Mouse (Mus musculus): ENCODE results near the gene Ergic1.

Gene Ergic1

DNA sequence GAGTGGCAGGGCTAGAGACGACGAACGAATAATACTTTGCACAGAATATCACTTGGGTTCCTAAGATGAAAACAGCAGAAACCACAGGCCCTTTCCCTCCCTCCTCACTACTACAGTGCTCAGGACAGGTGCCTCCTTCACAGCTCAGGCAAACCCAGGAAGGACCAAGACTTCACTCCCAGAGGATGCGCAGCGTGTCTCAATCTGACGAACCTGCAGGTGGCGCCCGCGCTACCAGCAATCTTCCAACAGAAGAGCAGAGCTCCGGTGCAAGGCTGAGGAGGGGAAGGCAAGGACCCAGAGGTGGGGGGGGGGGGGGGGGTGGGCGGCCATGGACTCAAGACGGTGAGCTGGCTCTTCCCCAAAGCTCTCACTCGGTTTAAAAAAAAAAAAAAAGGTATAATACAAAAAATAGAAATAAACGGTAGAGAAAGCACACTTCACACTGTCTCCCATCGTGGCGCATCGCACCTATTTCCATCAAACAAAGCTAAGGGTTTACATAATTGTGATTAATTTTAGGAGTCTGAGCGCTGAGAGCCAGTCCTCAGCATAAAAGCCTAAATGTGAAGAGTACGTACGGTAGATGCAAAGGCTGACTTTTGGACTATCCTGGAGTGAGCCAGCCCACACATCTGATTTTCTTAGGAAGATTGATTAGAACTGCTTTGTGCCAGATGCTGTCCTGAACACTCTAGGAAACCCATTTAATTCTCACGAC is 99.1 kb downstream of the Ergic1 start:
- WGBS = 12% methylated on average over 21 of the region's 21 CpGs

DNA sequence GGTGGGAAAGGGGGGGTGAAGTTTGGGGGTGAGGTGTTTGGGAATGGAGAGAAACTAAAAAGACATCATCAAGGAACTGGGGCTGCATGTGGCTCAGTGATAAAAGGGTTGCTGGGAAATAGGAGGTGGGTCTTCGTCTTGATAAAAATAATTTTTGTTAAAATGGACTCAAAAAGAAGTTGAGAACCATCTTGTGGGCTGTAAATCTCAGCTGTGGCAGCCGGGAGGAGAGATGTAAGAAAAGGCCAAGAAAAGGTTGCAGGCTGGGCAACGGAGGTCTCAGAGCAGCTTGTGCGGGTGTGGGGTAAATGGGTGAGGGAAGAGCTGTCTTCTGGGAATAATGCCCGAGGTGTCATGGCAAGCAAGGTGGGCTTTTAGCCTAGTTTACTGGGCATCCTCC is 100.9 kb downstream of the Ergic1 start:
- WGBS = 82% methylated on average over 5 of the region's 5 CpGs

DNA sequence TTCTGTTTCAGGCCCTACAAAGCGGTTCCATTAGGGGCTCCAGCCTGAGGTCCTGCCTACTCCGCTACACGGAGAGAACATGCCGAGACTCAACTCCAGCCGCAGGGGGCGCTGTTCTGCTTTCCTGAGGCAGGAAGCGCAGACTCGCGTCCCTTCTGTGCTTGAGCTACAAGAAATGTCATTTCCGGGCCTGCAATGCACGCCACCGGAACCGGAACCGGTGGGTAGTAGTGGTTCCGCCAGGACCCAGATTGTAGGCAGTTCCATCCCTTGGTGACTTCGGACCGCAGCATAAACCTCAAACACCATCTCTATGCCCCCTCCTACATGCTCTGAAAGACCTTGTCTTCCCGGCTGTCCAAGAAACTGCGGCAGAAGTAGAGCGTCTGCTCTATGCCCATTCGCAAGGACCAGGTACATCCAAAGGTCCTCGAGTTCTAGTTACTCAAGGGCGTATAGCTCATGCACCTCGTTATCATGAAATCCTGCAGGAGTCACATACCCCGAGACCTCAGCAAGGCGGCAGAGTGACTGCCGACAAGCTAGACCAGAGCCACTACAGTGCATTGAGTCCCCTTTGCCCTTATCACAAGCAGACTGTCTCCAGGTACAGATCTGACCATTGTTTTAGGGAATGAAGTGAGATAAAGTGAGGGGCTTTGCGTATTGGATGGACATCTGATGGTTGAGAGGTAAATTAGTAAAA is 101.8 kb downstream of the Ergic1 start, which contains the start of gene Atp6v0e:
TSS of gene Atp6v0e (plus strand) at position 254 of the 706 bp plus-strand sequence.
- WGBS = 2% methylated on average over 28 of the region's 28 CpGs

DNA sequence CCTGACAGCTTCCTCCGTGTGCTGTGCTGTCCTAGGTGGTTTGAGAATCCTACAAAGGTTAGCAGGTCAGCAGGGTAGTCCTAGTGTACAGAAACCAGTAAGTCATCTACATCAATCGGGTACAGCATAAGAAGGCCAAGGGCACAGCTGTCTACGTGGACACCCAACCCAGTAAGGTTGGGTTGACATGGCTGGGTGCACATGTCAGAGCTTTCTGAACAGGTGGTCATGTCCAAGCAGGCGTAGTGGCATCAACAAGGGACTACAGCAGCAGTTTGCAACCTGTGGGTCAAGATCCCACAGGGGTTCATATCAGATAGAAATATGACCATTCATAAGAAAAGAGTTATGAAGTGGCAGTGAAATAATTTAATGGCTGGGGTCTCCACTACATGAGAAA is 104.3 kb downstream of the Ergic1 start:
- 81% methylated on average over 4 of the region's 4 CpGs for WGBS

DNA sequence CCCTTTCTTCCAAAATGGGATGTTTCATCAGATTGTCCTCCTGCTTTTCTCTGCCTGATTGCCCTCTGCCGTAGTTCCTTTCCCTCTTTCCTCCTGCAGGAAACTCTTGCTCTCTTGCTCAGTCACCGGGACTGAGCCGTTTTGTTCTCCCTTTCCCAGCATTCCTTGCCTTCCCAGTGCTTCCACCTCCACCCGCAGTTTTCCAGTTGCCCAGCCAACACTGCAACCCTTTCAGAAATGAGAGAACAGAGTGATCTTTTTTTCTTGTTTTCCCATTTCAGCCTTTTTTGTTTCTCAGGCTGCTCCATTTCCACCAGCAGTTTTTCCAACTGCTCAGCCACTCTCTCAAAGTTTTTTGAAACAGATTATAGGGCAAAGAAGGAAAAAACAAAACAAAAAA is 110.0 kb downstream of the Ergic1 start:
- WGBS = 30% methylated on average over 4 of the region's 4 CpGs

DNA sequence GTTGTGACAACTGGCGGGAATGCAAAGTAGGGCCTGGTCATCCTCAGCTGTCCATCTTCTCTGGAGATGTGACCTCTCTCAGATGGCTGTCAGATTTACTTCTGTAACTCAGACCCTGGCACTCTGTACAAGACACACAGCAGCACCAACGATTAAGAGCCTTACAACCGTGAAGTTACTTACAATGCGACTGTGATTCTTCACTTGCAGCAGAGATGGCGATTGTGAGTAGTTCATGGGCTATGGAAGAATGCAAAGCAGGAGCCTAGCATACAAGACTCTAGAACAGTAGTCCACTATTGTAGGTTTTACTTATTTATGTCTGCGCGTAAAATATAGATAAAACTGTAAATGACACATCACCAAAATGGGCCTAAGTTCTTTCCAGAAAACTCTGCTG is 114.6 kb downstream of the Ergic1 start:
- WGBS = 17% methylated on average over 7 of the region's 7 CpGs

DNA sequence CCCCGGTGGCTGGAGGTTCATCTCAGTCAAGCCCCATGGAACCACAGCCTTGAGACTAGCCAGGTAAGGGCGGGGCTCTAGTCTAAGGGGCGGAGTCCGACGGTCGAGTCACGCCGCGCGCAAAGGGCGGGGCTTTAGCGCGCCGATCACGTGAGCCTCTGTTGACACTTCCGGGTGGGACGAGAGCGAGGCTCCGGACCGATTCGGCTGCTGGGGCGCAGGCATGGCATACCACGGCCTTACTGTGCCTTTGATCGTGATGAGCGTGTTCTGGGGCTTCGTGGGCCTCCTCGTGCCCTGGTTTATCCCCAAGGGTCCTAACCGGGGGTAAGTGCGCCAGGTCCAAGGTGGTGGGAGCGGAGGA is 114.9 kb downstream of the Ergic1 start:
- WGBS = 1% methylated on average over 30 of the region's 30 CpGs

DNA sequence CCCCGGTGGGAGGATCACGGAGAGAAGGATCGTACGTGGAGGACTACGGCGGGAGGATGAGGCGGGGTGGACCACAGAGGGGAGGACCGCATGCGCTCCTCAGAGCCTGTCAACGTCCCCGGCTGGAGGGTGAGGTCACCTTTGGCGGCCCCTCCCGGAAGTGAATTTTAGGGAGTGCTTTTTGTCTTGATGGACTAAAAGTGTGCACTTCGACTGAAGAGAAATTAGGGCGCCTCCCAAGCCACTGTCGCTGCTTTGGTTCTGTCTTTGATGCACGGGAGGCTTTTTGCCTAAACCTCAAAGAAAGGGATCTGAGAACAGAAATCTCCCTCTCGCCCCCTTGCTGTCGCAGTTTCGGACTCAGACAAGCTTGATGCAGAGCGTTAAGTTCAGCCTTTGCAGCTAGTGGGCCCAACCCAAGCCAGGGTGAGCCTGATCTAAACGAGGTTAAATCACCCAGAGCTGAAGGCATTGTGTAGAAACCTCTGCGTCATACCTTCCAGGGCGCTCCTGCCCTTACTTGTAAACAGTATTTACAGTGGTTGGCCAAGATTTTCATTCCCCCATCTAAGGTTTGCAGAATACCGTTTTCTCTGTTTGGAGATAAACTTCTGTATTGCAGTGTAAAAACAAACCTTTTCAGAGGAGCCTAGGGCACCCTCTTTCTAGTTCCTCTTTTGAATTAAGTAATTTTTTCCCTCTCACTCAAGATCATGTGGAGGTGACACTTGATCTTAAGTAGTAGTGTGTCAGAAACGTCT is 115.5 kb downstream of the Ergic1 start:
- under 1% methylated on average over 26 of the region's 26 CpGs for WGBS

DNA sequence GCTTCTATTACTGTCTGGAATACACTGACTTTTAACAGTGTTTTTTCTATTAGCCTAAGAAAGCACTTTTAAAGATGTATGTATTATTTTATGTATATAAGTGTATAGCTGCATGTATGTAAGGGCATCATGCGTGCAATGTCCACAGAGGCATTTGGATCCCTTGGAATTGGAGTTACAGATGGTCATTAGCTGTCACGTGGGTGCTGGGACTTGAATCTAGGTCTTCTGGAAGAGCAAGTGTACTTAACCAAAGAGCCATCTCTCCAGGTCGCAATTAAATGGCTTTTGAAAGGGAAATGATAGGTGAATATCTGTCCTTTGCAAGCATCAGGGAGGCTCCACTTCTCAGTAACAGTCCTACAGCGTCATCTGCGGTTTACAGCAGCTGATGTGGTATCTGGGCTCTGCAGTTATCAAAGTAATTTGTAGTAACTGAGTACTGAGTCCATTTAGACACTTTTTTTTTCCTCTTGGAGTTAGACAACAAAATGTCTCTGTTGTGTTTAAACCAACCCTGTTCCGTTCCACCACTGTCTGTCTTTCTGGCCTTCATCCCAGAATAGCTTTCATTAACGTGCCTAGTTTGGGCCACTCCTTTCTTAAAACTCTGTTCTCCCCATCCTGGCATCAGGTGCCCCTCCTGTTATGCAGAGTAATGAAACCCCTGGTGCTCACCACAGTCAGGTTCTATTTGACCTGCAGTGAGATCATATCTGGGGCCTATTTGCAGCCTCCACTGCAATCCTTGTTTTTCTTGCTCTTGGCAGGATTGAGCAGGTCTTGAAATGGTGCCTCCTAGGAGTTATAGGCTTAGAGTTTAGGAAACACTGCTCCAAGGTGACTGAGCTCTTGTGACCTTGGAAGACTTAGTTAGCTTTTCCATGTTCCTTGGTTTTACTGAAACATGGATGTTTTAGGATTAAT is 116.7 kb downstream of the Ergic1 start:
- WGBS = 36% methylated on average over 7 of the region's 7 CpGs

DNA sequence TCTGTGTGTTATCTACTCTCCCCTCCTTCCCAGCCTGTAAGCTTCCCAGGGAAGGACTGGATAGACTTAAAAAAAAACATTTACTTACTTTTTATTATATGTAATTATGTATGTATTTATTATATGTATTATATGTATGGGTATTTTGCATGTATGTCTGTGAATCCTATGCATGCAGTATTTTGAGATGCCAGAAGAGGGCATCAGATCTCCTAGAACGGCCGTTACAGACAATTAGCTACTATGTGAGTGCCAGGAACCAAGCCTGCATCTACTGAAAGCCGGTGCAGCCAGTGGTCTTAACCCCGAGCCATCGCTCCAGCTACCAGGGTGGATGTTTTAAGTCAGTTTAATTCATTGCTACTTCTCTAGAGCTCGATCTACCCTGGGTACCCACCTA is 120.0 kb downstream of the Ergic1 start:
- WGBS = 82% methylated on average over 6 of the region's 6 CpGs

DNA sequence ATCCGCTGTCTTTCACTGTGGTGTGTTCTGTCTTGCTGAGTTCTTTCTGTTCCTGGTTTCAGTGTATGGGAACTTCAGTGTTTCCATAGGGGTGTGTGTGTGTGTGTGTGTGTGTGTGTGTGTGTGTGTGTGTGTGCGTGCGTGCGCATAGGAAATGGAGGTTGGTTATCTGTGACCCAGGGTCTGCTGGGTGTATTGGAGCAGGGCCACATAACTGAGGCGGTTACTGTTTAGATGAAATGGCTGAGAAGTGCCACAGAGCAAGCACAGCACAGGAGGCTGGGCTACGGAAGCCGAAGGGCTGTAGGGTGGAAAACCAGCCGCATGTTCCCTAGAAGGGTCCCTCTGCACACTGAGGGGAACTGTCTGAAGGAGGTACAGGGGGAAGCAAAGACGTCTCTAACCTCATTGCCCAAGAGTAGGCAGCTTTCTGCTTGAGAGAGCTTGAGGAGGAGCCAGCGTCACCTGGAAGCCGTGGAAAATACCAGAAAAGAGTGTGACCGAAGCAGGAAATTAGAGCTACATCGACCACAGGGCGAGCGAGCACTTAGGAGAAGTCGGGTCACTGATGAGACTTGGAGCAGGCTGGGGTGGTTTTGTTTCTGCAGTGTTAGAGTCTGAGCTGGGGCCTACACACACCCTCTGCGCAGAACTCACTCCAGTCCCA is 125.2 kb downstream of the Ergic1 start:
- 81% methylated on average over 17 of the region's 17 CpGs for WGBS

DNA sequence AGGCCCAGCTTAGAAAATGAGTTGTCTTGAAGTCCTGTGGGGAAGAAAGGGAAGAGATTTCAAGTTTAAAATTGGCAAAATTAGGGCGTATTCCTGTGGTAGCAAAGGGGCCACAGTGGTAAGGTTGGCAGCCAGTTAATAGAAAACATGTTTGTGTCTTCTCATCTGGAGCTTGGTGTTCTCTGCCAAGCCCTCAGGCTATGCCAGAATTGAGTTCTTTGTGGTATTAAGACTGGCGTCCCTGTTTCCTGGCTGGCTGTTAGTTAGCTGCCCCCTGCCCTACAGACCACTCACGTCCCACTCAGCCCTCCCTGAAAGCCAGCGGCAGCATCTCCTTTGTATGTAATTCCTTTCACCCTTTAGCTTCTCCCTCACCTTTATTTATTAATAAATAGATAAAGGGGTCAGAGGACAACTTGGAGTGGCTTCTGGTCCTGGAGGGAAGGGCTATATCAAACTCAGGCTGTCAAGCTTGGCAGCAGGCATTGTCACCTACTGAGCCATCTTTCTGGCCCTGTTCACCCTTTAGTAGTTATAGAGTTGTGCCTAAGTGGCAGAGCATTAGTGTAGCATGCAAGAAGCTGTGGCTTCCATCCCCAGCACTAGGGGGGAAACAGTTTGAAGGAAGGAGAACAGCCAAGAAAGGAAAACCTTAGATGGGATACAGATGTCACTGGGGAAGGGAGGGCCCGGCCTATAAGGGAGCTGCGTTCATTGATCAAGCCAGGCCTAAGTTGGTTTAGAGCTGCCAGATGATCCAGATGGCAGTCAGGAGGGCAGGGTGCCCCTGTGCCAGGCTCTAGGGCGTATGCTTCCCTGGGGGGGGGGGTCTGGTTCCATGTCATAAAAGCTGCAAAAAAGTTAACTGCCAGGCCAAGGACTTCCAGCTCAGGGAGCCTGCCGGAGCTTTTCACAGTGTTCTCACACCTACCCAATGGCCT is 127.8 kb downstream of the Ergic1 start:
- WGBS = 47% methylated on average over 8 of the region's 8 CpGs

DNA sequence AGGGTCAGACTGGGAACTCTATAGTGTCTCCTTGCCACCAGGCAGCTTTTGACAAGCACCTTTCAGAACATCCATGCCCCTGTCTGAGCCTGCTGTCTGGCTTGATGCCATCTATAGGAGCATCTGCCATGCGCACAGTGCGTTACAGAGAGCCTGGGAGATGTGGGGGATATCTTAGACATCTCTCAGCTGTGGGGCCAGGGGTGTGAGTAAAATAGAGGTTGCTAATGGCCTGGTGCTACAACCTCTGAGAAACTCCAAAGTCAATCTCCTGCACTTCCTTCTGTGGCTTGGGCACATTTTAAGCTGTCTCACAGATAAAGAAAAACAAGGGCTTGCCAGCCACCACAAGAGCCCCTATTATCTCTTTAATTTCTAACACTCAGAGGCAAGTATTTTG is 128.5 kb downstream of the Ergic1 start:
- WGBS = 39% methylated on average over 2 of the region's 2 CpGs

DNA sequence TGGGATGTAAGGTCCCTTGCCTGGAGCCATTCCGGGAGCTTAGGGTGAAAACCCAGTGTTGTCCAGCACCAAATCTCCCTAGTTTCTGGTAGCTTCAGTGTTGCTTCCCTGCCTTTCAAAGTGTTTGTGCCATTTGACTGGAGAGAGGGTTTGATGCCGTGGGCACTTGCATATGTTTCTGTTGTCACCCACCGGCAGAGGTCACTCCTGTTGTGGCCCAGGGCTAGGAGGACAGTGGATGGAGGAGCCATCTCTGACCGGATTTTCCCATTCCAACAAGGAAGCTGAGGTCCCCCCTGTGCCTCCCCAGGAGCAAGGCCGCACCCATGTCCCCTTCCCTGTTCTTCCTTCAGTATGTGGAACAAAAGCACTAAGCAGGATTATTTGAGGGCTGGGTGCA is 128.9 kb downstream of the Ergic1 start:
- WGBS = 60% methylated on average over 5 of the region's 5 CpGs

DNA sequence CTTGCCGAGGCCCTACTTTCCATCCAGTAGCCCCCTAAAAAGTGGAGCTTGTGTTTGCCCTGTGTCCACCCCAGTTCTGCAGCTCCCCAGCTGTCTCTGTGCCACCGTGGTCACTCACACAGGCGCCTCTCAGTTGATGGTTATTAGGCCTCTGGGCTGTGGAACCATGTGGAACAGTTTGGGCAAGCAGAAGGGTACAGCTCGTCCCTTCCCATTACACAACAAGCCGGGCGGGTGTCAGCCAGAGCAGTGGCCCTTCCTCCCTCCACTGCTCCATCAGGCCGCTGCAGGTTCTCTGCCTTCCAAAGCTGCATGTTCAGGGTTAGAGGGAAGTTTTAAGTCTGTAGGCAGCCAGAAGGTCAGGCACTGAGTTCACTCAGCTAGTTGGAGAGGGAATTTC is 129.8 kb downstream of the Ergic1 start:
- 67% methylated on average over 7 of the region's 7 CpGs for WGBS

DNA sequence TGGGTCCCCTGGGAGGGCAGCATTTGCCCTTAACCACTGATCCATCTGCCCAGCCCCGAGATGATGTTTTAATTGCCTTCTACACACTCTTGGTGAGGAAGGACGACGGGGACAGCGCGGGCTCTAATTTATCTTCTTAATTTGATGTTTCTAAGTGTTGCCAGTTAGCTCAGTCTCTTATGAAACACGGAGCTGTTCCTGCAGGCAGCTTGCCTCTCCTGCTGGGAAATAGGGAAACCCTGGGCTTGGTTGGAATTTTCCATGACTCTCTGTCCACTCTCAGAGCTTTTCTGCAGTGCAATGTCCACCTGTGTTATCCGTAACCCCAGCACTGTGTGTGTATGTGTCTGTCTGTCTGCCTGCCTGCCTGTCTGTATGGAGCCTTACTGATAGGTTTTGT is 132.1 kb downstream of the Ergic1 start:
- 26% methylated on average over 7 of the region's 7 CpGs for WGBS

DNA sequence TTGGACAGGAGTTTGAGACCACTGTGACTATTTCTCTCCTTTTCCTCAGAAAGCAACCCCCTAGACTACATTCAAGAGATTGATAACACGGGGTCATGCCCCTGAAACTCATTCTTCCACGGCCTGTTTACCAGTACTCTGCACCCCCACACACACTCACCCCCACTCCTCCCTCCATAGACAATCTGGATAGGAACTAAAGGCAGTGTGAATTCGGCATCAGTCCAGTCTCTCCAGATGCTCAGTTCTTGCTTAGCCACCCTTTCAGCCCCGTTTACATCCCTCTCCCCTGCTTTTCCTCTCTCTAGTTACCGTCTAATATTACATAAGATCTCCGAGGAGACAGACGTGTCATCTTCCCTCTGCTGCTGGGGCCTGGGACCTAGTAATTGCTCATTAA is 132.9 kb downstream of the Ergic1 start:
- 30% methylated on average over 7 of the region's 7 CpGs for WGBS

DNA sequence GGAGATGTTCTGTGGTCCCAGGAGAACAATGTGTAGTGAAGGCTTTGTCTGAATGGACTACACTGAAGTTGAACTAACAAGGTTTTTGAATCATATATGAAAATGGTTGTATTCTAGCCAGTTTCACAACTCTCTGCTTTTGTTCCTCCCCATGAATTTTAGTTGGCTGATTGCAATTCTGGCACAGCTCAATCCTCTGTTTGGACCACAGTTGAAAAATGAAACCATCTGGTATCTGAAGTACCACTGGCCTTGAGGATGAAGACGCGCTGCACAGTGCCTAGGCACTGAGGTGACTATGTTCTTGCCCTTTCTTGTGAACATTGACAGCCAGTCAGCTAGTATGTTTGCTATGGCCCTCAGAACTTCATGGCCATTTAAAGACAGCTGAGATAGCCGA is 133.9 kb downstream of the Ergic1 start:
- WGBS = 68% methylated on average over 3 of the region's 3 CpGs

DNA sequence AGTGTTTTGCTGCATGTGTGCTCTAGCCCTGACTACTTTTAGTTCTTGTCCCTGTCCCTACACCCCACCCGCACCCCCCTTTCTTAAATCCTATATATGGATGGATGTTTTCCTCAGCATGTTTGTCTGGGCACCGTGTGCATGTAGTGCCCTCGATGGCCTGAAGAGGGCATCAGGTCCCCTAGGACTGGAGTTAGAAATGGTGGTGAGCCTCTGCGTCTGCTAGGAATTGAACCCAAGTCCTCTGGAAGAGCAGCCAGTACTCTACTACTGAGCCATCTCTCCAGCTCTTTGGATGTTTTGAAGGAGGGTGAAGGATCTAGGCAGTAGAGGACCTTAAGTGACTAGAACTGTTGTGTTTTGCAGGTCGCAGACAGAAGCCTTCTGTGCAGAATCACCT is 137.6 kb downstream of the Ergic1 start:
- WGBS = 93% methylated on average over 5 of the region's 5 CpGs
